Mouse (Mus musculus): Measurements from ENCODE around the gene Rmi1. TPM values are rescaled to one million over a fixed set of nuclear protein-coding genes. Genes with fewer than 3 reads are reported as not detected.

Rmi1 gene
- total RNA-seq, 4 experiments from 2014 or later = 5.7 to 7.8 (median 6.4) TPM

Small RNA genes lying within 50 kb of the gene (microRNA-seq; reads per million reads assigned to microRNA genes)
- gene Mir7-1 = 79.8 reads per million, percentile 47 among the genes with 10 or more reads in this experiment

Other genes with a start within 250 kb of the Rmi1 start
- gene Idnk, start 244.6 kb upstream of the Rmi1 start, total RNA-seq (2022) = 1 to 10 TPM; 7.7 to 9.3 (median 8.3) TPM
- gene Ubqln1, start 186.6 kb upstream of the Rmi1 start, total RNA-seq (2022) = 10 to 100 TPM; 46.2 to 51.9 (median 49.8) TPM
- gene Gkap1, start 126.5 kb upstream of the Rmi1 start, total RNA-seq (2022) = 10 to 100 TPM; 25.3 to 30.9 (median 27.2) TPM
- gene Kif27, start 43.1 kb upstream of the Rmi1 start, total RNA-seq (2022) = under 1 TPM in 2 of 4 experiments, not detected in 2; 0.05 to 0.15 TPM
- gene 2210016F16Rik, start 17.0 kb upstream of the Rmi1 start, total RNA-seq (2022) = 1 to 10 TPM; 6.3 to 7.7 (median 7.3) TPM
- gene Hnrnpk, start 1.1 kb downstream of the Rmi1 start, total RNA-seq (2022) = 100 to 1,000 TPM; 203 to 256 (median 231) TPM
- not detected for gene Slc28a3, start 208.6 kb downstream of the Rmi1 start, total RNA-seq (2022)